Mouse (Mus musculus) spleen, adult 2 months (tissue): ENCODE results near the gene Gstcd. TPM values are rescaled to one million over a fixed set of nuclear protein-coding genes. Genes with fewer than 3 reads are reported as not detected.

Source experiments
- DNase-seq, 2 experiments: peaks; one replicate each; pipeline versions ENCODE4 v3.0.0 to v3.0.0-alpha.2; 2012 to 2021; ENCODE audit warnings: low spot score in 2 of 2, low read depth in 1 of 2
- H3K27ac ChIP-seq: fragments of 200-500 bp; 2 replicates; pipeline ENCODE4 v1.5.1; 2012; ENCODE audit warnings: low read length, inconsistent platforms; ENCODE audit not compliant: insufficient read depth
- H3K27me3 ChIP-seq: fragments of 200-500 bp; 2 replicates; pipeline ENCODE4 v1.6.1; 2012; ENCODE audit warnings: mild to moderate bottlenecking, moderate library complexity, low read length, inconsistent platforms; ENCODE audit not compliant: control insufficient read depth, insufficient read depth
- H3K36me3 ChIP-seq: fragments of 200-500 bp; 2 replicates; pipeline ENCODE4 v1.6.1; 2012; ENCODE audit warnings: mild to moderate bottlenecking, low read length, inconsistent platforms; ENCODE audit not compliant: control insufficient read depth, insufficient read depth
- H3K4me1 ChIP-seq: fragments of 200-500 bp; 2 replicates; pipeline ENCODE4 v1.6.1; 2011; ENCODE audit warnings: inconsistent platforms; ENCODE audit not compliant: control insufficient read depth, insufficient read depth, insufficient read length
- H3K4me3 ChIP-seq: fragments of 200-500 bp; 2 replicates; pipeline ENCODE4 v1.5.1; 2011; ENCODE audit warnings: mild to moderate bottlenecking, inconsistent platforms; ENCODE audit not compliant: insufficient read depth, insufficient read length; ENCODE audit errors: extremely low read depth
- CTCF ChIP-seq: fragments of 200-500 bp; IDR thresholded peaks from 2 replicates; pipeline ENCODE4 v1.5.1; 2011; ENCODE audit warnings: mild to moderate bottlenecking, inconsistent platforms; ENCODE audit not compliant: insufficient read depth, insufficient read length, insufficient replicate concordance; ENCODE audit errors: extremely low read depth
- POLR2A ChIP-seq: fragments of 200-500 bp; IDR thresholded peaks from 2 replicates; pipeline ENCODE4 v1.6.1; 2011; ENCODE audit warnings: low read depth, low read length, inconsistent platforms
- WGBS: fragments of 180-500 bp; shearing (Covaris S2); methylation state at CpG from one replicate; pipeline ENCODE4 v1.1.7; 2018; 5-methylcytosine and 5-hydroxymethylcytosine counted together
- polyA plus RNA-seq: library from polyadenylated mRNA; depleted of rRNA; stranded (reverse); fragments of >200 nt; gene quantifications from 2 replicates; pipeline ENCODE4 v1.2.3, GENCODE M21; 2012

The Gstcd gene
- polyA plus RNA-seq, 1 experiment, result 2.5 TPM

- 92% methylated on average over 3 of the region's 3 CpGs for WGBS
Observed at GRCm38 (mm10) chr3:133104436-133104835, 12.6 kb upstream of the Gstcd start.

GRCm38 (mm10) chr3:133103768-133104167 lies 11.9 kb upstream of the Gstcd start:
- H3K36me3 ChIP-seq, result peaks cover 44% of the 10 kb centered on the region
- no peak for TF ChIP-seq POLR2A
- no peak for TF ChIP-seq CTCF

More at GRCm38 (mm10) chr3:133104436-133104835, 12.6 kb upstream of the Gstcd start:
- H3K27me3 ChIP-seq, result no peaks in the 10 kb centered on the region
- no peak overlapping the region for H3K4me3 ChIP-seq
- no peak overlapping the region for H3K27ac ChIP-seq
- DNase-seq, result no peak
- TF ChIP-seq POLR2A, result no peak
- TF ChIP-seq CTCF, result no peak
- H3K4me1 ChIP-seq, result no peaks in the 10 kb centered on the region
- H3K36me3 ChIP-seq, result peaks cover 48% of the 10 kb centered on the region

GRCm38 (mm10) chr3:133098909-133099308 lies 7.1 kb upstream of the Gstcd start:
- H3K27ac ChIP-seq, result no peak overlapping the region

More at GRCm38 (mm10) chr3:133103768-133104167, 11.9 kb upstream of the Gstcd start:
- Histone ChIP-seq H3K4me3 (no peak overlapping the region), H3K4me1 (no peaks in the 10 kb centered on the region), H3K27ac (no peak overlapping the region), H3K27me3 (no peaks in the 10 kb centered on the region)
- 84% methylated on average over 3 of the region's 3 CpGs for WGBS
- no peak for DNase-seq

GRCm38 (mm10) chr3:133098336-133098735 lies 6.5 kb upstream of the Gstcd start:
- TF ChIP-seq POLR2A, result no peak
- TF ChIP-seq CTCF, result no peak
- Histone ChIP-seq H3K4me1 (peaks cover 3% of the 10 kb centered on the region; the same call in 1 of the 2 replicates), H3K36me3 (peaks cover 25% of the 10 kb centered on the region), H3K4me3 (no peak overlapping the region), H3K27ac (no peak overlapping the region), H3K27me3 (no peaks in the 10 kb centered on the region)
- DNase-seq, result no peak
- 86% methylated on average over 4 of the region's 4 CpGs for WGBS

More at GRCm38 (mm10) chr3:133098909-133099308, 7.1 kb upstream of the Gstcd start:
- Histone ChIP-seq H3K27me3 (no peaks in the 10 kb centered on the region), H3K4me1 (no peaks in the 10 kb centered on the region), H3K4me3 (no peak overlapping the region), H3K36me3 (peaks cover 28% of the 10 kb centered on the region)
- no peak for TF ChIP-seq POLR2A
- no peak for TF ChIP-seq CTCF
- 98% methylated on average over 2 of the region's 2 CpGs for WGBS
- no peak for DNase-seq

- H3K36me3 ChIP-seq, result peaks cover 25% of the 10 kb centered on the region
- DNase-seq, result no peak
- no peak overlapping the region for H3K27ac ChIP-seq
- no peak overlapping the region for H3K4me3 ChIP-seq
- peaks cover 3% of the 10 kb centered on the region; the same call in 1 of the 2 replicates for H3K4me1 ChIP-seq
- WGBS, result 89% methylated on average over 6 of the region's 6 CpGs
- TF ChIP-seq CTCF (no peak), POLR2A (no peak)
- H3K27me3 ChIP-seq, result no peaks in the 10 kb centered on the region
Observed at GRCm38 (mm10) chr3:133097936-133098335, 6.1 kb upstream of the Gstcd start.

- 86% methylated on average over 1 of the region's 1 CpGs for WGBS
- no peak for TF ChIP-seq POLR2A
- TF ChIP-seq CTCF, result no peak
- no peak overlapping the region for H3K27ac ChIP-seq
- no peak for DNase-seq
- peaks cover 6% of the 10 kb centered on the region for H3K36me3 ChIP-seq
- peaks cover 3% of the 10 kb centered on the region; the same call in 1 of the 2 replicates for H3K4me1 ChIP-seq
- no peaks in the 10 kb centered on the region for H3K27me3 ChIP-seq
- H3K4me3 ChIP-seq, result no peak overlapping the region
Observed at GRCm38 (mm10) chr3:133094305-133094704, 2.5 kb upstream of the Gstcd start.

- no peak for TF ChIP-seq POLR2A
- no peak for TF ChIP-seq CTCF
- no peak overlapping the region; the same call in 1 of the 2 replicates for H3K27ac ChIP-seq
- peak in 1 of 2 experiments; percentile 5 for DNase-seq
- no peak overlapping the region; the same call in 1 of the 2 replicates for H3K4me3 ChIP-seq
- no peaks in the 10 kb centered on the region for H3K27me3 ChIP-seq
- H3K4me1 ChIP-seq, result peaks cover 3% of the 10 kb centered on the region; the same call in 1 of the 2 replicates
- H3K36me3 ChIP-seq, result no peaks in the 10 kb centered on the region
- 11% methylated on average over 1 of the region's 1 CpGs for WGBS
Observed at GRCm38 (mm10) chr3:133092936-133093335, 1.1 kb upstream of the Gstcd start.
